Mouse (Mus musculus): ENCODE data around the gene Selenok.

Selenok gene

DNA sequence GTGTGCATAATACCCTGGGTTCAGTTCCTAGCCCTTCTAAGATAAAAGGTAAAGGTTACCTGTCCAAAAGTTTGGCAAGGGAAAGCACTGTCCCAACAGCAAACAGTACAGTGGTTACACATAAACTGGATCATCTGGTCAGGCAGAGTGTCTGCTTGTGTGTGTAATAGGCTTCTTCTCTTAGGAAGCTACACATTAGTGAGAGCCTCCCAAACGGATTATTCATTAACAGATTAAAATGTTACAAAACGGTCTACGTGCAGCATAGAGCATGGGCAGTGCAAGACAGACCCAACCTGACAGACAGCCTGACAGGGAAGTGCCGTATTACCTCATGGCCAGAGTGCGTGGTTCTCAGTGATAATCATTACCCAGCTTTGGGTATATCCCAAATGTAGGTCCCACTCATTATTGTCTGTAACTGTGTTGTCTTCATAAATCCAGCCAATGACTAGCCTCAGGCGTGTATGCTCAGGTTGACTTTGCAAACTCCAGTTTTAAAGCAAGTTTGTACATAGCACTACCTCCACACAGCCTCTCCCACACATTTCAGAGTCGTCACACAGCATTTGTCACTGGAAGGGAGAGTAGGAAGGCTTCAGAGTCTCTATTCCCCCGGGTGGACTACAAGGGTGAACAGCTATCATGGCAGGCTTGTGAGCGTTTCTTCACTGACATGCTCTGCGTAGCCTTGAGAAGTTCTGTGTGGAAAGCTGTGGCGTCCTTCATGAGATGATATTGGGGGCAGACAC, 28.1 kb downstream of the Selenok start:
- no peak for DNase-seq

GRCm38 (mm10) chr14:29997345-29997744, 29.2 kb downstream of the Selenok start:
- DNase-seq: no peak

DNA sequence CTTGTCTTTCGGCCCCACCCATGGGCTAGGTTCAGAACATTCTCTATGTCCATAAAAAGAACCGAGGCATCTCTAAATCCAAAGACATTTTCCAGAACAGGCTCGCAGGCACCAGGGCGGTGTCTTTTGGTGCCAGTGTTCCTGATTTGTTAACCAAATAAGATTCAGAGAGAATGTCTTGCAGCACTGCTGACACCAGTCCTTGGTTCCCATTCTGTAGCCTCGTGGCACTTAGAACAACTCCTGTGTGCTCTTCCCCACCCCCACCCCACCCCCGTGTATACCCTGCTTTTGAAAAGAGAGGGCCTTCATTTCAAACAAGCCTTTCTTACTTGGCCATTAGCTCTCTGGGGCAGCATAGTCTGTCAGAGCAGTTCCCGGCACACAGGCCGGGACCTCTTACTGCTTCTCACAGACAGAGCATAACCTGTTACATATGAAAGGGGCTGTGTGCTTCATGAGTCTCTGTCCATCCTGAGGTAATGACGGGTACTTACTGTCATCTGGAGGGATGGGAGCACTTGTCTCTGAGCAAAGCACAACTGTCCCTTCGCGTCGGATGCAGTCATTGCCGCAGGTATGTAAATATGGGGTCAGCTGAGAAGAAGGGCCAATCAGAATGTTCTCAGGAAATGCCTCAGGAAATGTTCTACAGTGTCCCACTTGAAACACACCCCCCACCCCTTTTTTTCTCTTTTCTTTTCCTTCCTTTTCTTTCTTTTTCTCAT, 30.8 kb downstream of the Selenok start:
- no peak for DNase-seq

- DNase-seq: no peak
These were observed 31.3 kb downstream of the Selenok start for GRCm38 (mm10) chr14:29999475-29999811.

GRCm38 (mm10) chr14:30008733-30009575, 40.8 kb downstream of the Selenok start, which contains the start of the genes Il17rb and Chdh:
TSS of gene Il17rb (minus strand) at chr14:30008896.
TSS of gene Chdh (plus strand) at chr14:30009023.
- DNase-seq: peak; percentile 31 to 55

DNA sequence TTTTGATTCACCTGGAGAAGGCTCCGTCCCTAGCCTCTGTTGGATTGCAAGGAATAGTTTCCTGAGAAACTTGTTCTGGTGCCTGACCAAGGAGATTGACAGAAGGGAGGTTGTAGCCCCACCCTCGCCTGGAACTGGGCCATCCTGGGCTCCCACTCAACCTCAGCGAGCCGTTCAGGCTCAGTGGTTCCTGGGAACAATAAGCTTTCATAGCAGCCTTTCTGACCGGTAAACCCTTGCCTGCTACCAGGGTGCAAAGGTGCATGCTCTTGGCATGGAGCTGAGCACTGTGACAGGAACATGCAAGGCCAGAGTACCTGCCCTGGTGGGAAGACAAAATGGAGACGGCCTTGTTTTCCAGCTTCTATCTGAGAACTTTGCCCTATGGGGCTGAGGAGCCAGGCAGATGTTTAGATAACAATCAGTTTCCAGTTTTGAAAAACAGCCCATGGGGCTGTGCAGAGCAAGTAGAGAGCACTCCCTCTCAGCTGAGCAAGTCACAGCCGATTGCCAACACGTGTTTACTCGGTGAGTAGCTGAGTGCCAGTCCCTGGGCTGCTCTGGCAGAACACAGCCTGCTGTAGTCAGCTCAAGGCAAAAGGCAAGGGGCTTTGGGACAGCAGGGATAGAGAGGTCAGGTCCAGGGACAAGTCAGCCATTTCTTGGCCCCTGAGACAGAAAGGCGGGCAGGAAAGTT, 41.9 kb downstream of the Selenok start:
- peak in 1 of 2 experiments; percentile 38 for DNase-seq

- no peak for DNase-seq
These were observed 43.9 kb downstream of the Selenok start for GRCm38 (mm10) chr14:30011886-30012560.

DNA sequence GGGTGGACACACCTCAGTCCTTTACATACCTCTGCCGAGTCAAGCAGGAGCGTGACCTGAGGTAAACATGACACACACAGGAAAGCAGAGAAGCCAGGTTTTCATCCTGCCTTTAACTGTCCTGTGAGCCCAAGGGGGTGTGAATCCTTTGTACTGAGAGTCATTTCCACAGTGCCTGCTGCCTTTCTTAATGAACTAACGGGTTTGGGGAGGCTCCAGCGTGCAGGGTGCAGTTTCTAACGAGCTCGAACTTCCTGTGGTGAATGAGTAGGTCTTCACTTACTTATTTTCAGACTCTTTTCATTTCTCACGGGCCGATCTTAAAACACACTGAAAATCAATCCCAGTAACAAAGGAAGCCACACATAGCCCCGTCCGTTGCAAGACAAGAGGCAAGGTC, 46.4 kb downstream of the Selenok start:
- no peak for DNase-seq

- DNase-seq: no peak
These were observed 46.9 kb downstream of the Selenok start for GRCm38 (mm10) chr14:30015008-30015407.

GRCm38 (mm10) chr14:30016666-30017065, 48.6 kb downstream of the Selenok start:
- no peak for DNase-seq

- no peak for DNase-seq
These were observed 49.8 kb downstream of the Selenok start for GRCm38 (mm10) chr14:30017794-30018462.

GRCm38 (mm10) chr14:30018463-30018801, 50.3 kb downstream of the Selenok start:
- DNase-seq: no peak

- no peak for DNase-seq
These were observed 50.7 kb downstream of the Selenok start for GRCm38 (mm10) chr14:30018846-30019245.

DNA sequence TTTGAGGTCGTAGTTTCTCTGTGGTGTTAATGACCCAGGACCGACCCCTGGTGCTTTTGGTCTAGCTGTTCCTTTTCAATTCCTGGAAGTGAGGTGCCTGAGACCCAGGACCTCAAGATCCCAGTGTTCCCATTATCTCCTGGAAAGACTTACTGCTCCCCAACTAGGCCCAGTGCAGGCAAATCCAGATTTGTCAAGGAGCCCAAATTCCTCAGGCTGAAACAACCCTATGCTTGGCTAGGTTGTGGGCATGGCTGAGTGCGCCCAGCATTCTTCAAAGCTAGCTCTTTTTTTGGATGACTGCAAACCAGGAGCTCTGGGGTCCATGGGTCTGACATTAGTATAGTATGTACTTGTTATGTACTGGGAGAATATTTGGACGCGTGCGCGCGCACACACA, 51.3 kb downstream of the Selenok start:
- DNase-seq: no peak

DNA sequence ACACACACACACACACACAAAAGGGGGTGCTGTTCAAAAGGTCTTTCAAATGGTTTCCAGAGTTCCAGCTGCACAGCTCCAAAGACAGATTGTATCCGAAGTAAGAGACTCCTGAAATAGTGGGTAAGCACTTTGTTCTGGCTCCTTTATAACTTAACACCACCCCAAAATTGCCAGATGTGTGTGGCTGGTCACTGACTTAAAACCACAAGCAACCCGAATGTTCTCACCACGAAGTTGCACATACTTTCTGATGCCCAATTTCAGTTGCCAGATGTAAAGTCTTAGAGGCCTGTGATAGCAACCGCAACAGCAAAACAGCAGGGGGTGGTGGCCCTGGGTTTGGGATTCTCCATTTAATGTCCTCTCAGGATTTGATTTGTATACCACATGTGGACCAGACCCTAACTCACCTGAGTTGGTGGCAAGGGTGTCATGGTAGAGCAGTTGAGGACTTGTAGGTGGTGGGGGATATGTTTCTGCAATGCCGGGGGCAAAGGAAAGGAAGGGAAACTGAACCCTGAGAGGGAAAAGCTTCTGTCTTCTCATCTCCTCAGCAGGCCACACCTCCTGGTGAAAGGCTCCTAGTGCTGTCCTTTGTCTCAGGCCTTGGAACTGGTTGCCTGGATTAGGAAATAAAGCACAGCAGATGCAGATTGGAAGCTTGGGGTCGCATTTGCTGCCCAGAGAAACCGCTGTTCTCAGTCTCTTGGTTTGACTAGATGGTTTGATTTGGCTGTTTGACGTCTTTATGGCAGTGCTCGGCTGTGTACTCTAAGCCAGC, 51.9 kb downstream of the Selenok start:
- DNase-seq: no peak

GRCm38 (mm10) chr14:30022471-30022870, 54.4 kb downstream of the Selenok start:
- DNase-seq: no peak

GRCm38 (mm10) chr14:30024387-30024786, 56.3 kb downstream of the Selenok start:
- DNase-seq: no peak
